Mouse (Mus musculus): ENCODE measurements around the gene Rnf115.
A peak's percentile ranks its signal among the peaks of the same experiment; 100 is the strongest.

Gene Rnf115

DNA sequence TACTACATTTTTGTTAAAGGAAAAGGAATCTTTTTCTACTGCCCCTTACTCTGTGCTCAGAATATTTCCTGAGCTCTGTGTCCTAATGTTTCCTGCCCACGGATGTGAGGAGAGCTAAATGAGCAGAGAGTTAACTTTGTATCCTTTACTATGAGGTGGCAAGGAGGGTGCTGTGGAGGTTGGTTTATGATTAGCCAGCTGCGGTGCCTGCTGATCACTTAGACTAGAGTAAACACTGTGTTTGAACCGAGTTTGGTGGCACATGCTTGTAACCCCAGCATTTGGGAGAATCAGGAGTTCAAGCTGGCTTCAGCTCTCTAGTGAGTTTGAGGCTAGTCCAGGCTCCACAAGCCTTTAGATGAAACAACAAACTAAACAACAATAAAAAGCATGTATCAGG lies 49.7 kb downstream of the Rnf115 start:
- no peak for DNase-seq (ENCODE audit: low spot score)

DNA sequence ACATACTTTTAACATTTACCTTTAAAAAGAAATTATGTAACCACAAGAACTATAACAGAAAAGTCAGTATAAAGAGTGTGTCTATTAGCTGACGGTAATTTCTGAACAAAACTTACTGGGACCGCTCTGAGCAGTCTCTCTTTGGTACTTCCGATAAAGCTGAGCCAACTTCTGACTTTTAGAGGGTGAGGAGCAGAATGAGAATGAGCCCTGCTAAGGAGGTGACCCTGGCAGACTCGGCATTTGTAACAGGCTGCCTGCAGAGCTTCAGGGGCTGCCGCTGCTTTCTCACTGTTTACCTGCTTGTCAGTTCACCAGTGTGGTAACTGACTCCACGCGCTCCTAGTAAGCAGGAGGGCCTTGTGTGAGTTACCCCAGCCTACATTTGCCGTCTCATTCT lies 54.8 kb downstream of the Rnf115 start:
- DNase-seq (ENCODE audit: low spot score) = no peak

DNA sequence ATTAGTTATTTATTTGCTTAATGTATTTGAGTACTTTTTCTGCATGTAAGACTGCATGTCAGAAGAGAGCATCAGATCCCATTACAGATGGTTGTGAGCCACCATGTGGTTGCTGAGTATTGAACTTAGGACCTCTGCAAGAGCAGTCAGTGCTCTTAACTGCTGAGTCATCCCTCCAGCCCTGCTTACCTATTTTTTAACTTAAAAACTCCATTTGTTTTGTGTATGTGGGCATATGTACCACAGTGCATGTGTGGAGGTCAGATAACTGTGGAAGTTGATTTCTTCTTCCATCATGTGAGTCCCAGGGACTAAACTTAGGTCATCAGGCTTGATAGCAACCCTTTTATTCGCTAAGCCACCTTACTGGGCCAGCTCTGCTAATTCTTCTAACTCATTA lies 60.3 kb downstream of the Rnf115 start:
- no peak for DNase-seq (ENCODE audit: low spot score)

DNA sequence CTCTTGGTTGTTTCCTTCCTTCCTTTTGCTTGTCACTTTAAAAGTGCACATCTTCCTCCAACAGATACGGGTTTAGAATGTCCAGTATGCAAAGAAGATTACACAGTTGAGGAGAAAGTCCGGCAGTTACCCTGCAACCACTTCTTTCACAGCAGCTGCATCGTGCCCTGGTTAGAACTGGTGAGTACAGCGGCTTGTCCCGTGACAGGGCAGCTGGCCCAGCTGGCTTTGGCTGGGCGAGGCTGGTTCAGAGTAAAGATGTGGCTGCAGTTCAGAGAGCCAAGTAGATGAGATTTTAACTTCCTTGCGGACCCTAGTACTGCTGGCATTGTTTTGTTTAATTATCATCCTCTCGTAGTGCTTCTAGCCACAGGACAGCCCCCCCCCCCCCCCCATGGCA lies 61.0 kb downstream of the Rnf115 start:
- no peak for DNase-seq (ENCODE audit: low spot score)

DNA sequence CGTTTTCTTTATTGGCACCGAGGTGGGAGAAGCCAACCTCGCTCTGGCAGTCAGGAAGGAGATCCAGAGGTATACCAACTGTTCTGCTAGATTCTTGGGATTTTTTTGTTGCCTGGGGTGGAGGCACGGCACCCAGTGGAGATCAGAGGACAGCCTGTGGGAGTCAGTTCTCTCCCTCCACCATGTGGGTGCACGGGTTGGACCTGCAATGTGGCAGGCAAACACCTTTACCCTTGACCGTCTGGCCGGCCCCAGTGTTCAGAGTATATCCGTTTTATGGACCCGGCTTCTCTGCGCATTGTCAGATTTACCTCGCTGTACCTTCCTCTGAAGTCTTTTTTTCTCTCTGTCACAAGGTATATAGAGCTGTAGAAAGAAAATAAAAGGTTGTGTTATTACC lies 72.8 kb downstream of the Rnf115 start:
- DNase-seq (ENCODE audit: low spot score) = no peak

DNA sequence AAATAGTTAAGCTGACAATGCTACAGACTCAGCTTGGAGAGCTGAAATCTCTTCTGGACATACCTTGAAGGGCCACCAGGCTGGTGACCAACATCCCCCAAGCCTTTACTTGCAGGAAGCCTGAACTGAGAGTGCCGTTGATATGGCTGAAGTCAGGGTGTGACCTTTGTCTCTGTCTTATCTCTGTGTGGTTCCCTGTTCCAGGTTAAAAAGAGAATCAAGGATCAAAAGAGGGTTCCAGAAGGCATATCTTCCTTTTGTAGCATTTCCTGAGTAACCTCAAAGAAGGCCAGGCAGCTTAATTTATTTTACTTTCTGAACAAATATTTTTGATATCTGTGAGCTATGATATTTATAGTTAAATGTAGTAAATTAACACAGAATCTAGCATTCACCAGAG lies 74.8 kb downstream of the Rnf115 start:
- DNase-seq (ENCODE audit: low spot score) = no peak

DNA sequence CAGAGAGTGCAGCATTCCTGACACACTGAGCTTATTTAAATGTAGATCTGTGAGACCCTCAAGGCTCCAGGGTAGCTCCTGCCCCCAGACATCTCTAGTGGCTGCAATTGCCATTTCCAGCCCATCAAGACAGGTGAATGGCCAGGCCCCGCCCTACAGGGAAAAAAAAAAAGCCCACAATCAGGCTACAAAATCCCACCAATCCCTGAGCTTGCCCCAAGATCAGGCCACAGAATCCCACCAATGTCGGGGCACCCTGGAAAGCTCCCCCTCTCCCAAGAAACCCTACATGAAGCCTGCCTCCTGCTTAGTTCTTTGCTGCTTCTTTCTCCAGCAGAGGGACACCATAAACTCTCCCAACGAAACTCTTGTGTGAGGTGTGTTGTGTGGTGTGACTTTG lies 80.7 kb downstream of the Rnf115 start:
- DNase-seq (ENCODE audit: low spot score) = no peak

DNA sequence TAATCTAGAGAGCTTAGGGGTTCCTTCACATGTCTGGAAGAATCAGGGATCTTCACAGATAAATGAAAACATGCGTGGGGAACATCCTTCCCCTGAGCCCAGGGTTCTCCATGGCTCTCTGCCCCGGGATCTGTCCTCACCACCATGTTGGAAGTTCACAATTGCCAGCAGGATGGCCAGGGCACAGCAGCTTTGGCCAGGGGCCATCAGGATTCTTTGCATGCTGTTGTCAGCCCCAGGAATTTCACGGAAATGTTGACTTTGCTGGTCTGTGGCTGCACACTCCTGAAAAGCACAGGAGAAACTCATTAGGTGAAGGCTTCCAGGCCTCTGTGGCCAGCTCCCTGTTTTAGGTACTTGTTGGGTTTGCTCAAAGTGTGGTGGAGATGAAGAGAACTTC lies 81.2 kb downstream of the Rnf115 start:
- no peak for DNase-seq (ENCODE audit: low spot score)

DNA sequence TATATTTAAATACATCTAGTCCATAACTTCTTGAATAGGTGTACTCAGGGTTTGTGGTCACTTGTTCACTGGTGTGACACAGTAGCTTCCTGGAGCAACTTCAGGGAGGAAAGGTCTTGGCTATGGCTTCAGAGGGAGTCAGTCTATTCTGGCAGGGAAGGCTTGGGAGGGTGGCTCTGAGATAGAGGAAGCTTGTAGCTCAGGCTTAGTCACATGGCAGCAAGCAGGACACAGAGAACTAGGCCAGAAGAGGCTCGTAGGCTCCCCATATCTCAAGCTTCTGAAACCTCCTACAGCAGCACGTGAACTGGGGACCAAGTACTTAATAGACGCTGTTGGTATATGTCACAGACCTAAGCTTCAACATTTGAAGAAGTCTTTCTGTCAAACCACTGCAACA lies 83.8 kb downstream of the Rnf115 start:
- DNase-seq (ENCODE audit: low spot score) = no peak

DNA sequence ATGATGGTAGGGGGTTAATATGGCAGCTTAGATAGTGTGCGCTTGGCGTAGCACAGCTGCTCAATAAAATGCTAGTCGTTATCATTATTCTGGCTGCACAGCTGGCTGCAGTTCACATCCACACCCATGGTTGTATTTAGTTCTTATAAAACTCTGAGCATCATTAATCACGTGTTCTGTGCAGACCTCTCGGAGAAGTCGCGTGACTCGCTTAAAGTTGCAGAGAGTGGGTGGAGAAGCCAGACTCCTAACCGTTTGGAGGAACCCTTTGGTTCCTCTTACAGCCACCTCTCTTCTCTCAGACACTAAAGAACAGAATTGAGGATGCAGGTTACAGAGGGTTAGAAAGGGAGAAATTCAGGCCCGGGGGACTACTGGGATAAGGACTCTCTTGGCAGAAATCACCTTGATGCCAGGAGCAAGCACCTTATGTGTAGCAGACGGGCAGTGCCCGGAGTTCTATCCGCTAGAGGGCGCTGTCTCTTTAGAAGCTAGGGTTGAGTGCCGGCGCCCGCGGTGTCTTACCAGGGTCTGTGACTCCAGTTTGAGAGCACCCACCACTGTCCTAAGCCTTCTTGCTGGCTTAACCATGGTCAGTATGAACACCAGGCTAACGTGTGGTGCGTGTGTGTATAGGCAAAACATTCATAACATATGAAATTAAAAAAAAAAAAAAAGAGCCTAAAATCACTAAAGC lies 85.1 kb downstream of the Rnf115 start:
- DNase-seq (ENCODE audit: low spot score) = peak; percentile 90

DNA sequence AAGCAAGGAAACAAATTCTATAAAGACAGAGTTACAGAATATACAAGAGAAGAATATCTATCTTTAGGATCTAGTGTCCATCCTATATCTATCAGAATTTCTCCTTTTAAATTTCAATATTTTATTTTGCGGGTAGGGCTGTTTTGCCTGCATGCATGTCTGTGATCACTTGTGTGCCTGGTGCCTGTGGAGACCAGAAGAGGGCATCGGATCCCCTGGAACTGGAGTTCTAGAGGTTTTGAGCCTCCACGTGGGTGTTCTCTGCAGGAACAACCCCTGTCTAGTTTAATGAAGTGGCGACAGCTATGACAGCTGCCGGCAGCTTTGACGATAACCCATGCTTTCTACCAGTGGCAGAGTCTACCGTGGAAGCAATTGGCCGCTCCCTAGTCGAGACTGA lies 85.6 kb downstream of the Rnf115 start:
- peak; percentile 48 for DNase-seq (ENCODE audit: low spot score)

DNA sequence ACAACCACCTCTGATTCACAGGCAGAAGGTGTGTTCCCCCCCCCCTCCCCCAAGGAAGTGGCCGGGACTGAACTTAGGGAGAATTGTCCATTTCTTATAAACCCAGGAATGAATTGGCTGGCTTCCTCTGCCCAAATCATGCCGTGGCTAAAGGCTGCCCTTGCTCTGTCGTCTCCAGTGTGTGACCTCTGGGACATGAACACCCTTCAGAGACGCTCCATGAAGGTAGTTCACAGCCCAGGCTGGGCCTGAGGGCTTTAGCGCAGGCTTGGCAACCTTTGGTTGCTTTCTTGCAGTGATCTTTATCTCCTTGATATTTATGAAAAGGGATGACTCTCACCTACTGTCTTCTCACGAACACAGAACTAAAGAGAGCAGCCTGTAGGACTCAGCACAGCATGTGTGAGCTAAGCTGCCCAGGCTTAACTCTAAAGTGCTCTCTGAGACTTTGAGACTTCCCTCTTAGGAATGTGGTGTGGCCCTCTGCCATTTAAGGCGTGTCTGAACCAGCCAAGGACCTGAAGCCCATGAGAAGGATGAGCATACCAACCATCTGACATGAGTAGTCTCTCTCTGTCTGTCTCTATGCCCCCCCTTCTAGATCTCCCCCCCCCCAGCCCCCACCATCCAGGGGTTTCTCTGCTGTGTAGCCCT lies 86.3 kb downstream of the Rnf115 start:
- DNase-seq (ENCODE audit: low spot score) = peak; percentile 18

DNA sequence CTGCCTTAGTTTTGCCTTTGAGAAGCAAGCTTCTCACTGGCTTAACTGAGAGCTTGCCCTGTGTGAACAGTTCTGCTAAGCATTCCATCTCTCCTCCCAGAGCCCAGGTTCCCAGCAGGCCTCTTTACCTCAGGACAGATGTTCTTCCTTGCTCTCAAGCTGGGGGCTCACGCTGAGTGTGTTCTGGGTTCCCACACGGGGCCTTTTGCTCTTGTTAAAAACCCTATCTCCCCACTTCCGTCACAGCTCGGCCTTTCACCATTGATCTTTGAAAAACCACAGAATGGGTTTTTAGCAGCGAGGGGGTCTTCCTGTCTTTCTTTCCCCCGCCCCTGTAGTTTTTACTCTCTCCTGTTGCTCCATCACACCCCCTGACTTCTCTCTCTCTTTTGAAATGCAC lies 86.9 kb downstream of the Rnf115 start:
- no peak for DNase-seq (ENCODE audit: low spot score)

DNA sequence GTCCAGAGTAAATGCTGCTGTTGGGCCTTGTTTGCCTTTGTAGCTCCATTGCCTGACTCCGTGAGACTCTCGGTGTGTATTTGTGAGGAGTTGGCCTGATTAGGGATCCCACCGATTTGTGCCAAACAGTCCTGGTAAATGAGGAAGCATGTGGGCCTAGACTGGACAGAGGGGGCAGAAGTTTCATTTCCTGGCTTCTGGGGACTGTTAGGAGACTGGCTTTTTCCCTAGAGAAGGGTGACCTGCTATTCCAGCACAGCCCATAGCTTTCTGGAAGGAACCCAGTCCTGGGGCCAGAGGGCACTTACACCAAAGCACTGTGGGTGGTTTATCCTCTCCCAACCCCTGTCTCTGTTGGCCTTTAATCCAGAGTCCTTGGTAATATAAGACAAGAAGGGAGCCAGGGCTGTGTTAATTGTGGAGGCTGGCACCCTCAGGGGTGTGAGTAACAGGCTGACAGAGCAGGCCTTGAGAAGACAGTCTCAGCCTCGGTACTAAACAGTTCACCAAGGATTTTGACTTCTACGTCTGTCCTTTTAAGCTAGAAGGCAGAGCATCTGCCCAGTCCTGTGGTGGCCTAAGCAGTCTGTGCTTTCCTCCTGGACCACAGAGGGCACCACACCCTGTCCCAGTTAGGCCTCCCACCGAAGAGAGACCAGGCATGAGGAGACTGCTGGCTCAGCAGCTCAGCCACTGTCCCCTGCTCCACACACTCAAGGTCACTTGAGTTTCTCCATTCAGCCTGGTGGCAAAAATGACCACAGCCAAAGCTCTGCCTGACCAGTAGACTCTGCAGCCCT lies 92.9 kb downstream of the Rnf115 start:
- DNase-seq (ENCODE audit: low spot score) = no peak

DNA sequence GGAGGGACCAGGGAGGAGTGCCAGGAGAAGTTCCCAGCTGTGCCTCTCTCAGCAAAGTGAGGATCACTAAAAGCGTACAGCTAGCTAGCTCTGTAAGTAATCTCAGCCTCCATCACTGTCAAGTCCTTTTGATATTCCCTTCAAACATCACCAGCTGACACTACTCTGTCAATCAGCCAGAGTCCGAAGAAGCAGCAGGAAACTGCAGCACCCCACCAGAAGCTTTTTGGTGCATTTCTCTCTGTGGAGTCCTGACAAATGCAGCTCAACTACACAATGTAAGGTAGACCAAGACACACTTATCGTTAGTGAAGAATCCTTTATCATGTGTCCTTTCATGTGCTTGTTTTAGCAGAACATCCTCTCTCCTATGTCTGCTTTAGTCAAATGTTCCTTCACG lies 94.1 kb downstream of the Rnf115 start:
- no peak for DNase-seq (ENCODE audit: low spot score)

DNA sequence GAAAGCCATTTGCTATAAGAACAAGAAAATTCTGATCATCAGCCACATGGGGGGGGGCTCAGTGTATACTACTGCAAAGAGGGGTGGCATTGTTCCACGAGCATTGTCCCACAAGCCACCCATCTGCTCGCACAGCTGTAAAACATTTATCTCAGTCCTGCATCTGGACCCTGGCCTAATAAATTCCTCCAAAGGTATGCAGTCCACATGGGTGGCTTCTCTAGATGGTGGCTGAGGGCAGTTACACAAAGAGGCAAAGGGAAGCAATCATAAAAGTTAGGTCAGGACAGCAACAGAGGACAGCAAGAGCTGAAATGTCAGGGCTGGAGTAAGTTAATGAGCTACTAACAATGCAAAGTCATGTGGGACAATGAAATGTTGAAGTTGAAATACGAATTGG lies 96.2 kb downstream of the Rnf115 start:
- DNase-seq (ENCODE audit: low spot score) = no peak

DNA sequence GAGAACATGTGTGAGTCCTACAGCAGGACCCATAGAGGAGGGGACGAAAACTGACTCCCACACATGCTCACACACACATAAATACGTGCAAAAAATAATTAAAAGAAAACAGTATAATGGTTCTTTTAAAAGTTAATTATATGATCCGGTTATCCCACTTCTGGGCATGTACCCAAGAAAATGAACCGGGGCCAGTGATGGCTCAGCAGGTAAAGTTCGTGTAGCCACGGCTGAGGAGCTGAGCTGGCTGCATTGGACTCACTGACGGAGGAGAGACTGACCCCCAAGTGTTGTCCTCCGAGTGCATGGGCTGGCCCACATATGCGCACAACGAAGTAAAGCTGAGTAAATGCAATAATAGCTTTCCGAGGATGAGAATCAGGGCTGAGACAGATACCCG lies 97.2 kb downstream of the Rnf115 start:
- no peak for DNase-seq (ENCODE audit: low spot score)

DNA sequence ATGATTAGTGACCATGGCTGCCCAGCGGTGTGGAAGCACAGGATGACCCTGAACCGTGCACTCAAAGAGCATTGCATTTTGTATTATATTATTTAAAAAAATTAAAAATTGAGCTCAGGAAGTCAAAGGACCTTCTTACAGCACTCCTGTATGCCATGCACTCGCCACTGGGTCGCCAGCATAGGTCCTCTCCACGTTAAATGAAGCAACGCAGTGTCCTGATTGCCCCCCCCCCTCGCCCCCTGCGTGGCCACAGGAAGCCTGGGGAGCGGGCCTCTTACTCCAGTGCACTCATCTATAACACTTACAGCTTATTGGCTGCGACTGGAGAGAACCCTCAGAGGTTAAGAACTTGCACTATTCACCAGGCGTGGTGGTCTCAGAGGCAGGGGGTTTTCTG lies 97.8 kb downstream of the Rnf115 start:
- no peak for DNase-seq (ENCODE audit: low spot score)

DNA sequence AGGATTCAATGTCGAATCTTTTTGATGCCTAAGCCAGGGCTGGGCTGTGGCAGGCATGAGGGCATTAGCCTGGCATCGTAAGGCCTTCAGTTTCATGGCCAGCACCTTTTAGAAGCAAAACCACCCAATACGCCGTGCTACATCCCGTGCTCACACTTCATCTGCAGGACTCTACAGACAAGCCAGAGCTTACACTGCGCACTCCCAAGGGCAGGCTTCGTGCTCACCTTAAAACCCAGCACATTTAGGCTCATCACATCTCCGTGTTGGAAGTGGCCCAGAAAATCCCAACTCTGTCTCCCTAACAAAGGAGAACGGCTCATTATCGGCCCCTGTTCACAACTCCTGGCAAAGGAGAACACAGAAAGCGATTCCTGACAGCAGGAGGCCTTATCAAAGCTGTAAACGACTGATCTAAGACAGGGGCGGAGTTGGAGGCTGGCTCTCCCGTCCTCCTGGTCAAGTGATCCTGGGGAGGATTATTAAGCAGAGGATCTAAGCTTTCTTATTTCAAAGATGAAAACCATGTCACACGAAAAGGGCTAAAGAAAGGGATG lies 100.9 kb downstream of the Rnf115 start:
- DNase-seq (ENCODE audit: low spot score) = no peak

DNA sequence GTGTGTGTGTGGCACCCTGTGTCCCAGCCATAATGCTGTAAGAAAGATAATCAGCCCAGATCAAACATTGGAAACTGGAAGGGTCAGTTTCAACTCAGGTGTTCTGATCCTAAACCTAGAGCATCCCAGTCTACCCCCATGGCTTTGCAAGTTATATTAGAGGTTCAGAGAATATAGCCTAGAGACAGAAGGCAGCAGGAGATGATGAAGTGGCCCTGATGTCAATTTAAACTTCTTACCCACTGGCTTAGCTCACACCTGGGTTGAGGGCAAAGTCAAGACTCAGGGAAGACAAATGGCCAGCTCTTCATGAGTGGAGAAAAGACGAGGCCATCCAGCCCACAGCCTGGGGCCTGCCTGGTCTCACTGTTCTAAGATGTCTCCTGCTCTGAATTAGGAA lies 101.5 kb downstream of the Rnf115 start, which contains the start of the genes Pdzk1 and Cd160:
Gene Pdzk1 (plus strand): TSS at position 301 of the 400 bp plus-strand sequence.
Gene Cd160 (minus strand): TSS at position 368 of the 400 bp plus-strand sequence.
- no peak for DNase-seq (ENCODE audit: low spot score)

DNA sequence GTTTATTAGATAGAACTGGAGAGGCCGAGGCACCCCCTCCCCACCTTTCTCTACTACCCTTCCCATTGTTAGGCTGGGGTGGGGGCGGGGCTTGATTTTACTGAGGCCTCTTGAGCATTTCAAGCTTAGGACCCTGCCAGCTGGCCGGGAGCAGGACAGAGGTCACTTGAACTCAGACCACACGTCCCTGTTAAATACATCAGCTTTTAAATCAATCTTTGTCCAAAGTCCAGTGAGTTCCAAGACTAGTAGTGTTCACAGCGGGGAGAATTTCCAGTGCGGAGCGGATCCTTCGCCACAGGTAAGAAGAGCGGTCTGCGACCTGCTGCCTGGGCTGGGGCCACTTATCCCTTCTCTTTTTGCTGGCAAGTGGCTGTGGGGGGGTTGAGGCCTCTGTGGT lies 102.4 kb downstream of the Rnf115 start:
- no peak for DNase-seq (ENCODE audit: low spot score)

DNA sequence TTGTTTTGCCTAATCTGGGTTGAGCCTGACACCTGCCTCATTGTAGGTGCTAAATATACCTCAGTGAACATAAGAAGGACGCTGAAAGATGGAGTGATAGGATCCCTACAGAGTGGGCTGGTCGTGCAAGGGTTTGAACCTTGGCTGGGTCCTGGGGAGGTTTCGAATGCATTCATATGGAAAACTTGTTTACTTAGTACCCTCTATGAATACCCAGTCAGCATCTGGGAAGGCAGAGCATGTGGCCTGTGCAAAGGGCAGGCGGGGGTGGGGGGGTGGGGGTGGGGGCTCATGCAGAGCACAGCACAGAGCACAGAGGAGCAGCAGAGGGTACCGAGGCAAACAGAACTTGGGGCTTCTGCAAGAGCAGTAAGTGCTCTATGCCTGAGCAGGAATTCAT lies 105.5 kb downstream of the Rnf115 start:
- DNase-seq (ENCODE audit: low spot score) = no peak
